Mouse (Mus musculus): ENCODE measurements at regions not wholly inside any gene's neighbourhood (a gene's known extent, or its start where the extent isn't known, plus 50 kb on each side); places are given as distances from the start of the nearest gene placed in this dataset.
A peak's percentile ranks its signal among the peaks of the same experiment; 100 is the strongest.

DNA sequence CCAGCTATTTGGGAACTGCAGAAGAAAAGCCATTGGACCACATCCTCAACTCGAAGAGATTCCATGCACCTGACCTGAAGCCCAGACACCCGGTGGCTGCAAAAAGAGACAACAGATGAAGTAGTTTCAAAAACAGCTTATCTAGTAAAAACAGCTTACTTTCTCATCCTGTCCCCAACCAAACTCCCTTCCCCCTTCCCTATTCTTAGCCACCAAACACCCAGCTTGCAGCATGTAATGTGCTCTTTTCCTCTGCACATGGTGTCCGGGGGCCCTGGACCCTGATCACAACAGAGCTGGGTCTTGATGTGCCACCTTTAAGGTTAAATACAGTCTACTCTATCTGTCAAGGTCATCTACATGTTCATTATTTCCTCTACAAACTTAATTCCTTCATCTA lies 199.7 kb upstream of the Zc3h12c start:
- no peak for TF ChIP-seq CTCF (IDR thresholded peaks at IDR 0.05; ENCODE audit: low read depth)
- no peak for ATAC-seq
- H3K9ac ChIP-seq (replicated peaks; ENCODE audit: low read length): no peak overlapping the region
- H3K27ac ChIP-seq: no peak overlapping the region
- no peak overlapping the region for H3K4me3 ChIP-seq (ENCODE audit: low read length)
- no peaks in the 10 kb centered on the region for H3K36me3 ChIP-seq (ENCODE audit: insufficient read depth, low read length)
- H3K9me3 ChIP-seq (ENCODE audit: low read length): no peaks in the 10 kb centered on the region
- no peak overlapping the region for H3K4me2 ChIP-seq (ENCODE audit: low read depth, low read length)
- 90% methylated on average over 3 of the region's 3 CpGs for WGBS
- H3K4me1 ChIP-seq (ENCODE audit: insufficient read depth, low read length): no peaks in the 10 kb centered on the region
- H3K27me3 ChIP-seq (ENCODE audit: insufficient read depth, low read length): no peaks in the 10 kb centered on the region
- no peak for DNase-seq (ENCODE audit: low spot score)

DNA sequence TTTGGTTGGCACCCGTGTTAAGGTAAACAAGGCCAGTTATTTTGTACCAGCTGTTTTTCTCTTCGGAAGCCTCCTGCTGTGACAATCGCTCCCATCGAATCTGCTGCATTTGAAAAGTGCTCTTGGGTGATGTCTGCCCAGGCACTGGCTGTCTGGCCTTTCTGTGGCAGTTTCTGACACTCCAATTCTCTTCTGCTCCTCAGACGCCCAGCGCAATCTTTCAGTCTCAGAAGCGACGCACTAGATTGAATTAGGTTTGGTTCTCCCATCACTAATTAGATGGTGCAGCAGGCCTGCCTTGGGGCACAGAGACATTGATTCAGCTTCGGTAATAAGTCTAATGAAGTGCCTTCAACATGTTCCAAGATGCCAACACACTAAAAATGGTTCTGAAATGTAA lies 197.7 kb upstream of the Zc3h12c start:
- no peak for TF ChIP-seq CTCF (IDR thresholded peaks at IDR 0.05; ENCODE audit: low read depth)
- H3K4me3 ChIP-seq (ENCODE audit: low read length): no peak overlapping the region
- H3K9ac ChIP-seq (replicated peaks; ENCODE audit: low read length): no peak overlapping the region
- no peaks in the 10 kb centered on the region for H3K9me3 ChIP-seq (ENCODE audit: low read length)
- H3K4me1 ChIP-seq (ENCODE audit: insufficient read depth, low read length): no peaks in the 10 kb centered on the region
- 36% methylated on average over 9 of the region's 9 CpGs for WGBS
- H3K4me2 ChIP-seq (ENCODE audit: low read depth, low read length): no peak overlapping the region
- no peak overlapping the region for H3K27ac ChIP-seq
- DNase-seq (ENCODE audit: low spot score) (peak; percentile 44), ATAC-seq (no peak)
- no peaks in the 10 kb centered on the region for H3K36me3 ChIP-seq (ENCODE audit: insufficient read depth, low read length)
- no peaks in the 10 kb centered on the region for H3K27me3 ChIP-seq (ENCODE audit: insufficient read depth, low read length)

GRCm38 (mm10) chr9:52361599-52361998 lies 193.2 kb upstream of the Zc3h12c start:
- TF ChIP-seq CTCF (IDR thresholded peaks at IDR 0.05; ENCODE audit: low read depth): peak; percentile 23; the same call in 1 of the 2 replicates
- no peak for ATAC-seq
- 90% methylated on average over 2 of the region's 2 CpGs for WGBS

DNA sequence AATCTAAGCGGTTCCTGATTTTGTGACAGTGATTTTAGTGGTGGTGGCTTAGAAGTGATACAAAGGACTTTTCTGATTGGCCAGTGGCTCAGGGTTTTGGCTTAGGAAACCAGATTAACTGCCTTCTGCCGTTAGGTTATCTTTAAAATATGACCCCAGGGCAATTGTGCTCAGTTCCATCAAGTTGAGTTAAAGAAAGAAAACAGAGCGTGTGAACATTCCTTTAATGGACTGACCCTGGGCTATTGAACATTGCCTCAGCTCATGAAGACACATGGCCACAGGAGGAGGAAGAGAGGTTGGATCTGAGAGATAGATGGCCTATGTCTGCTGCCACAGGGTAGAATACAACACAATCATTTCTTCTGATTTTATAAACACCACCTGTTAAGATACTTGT lies 191.0 kb upstream of the Zc3h12c start:
- ATAC-seq: no peak
- WGBS: 69% methylated on average over 3 of the region's 3 CpGs
- Histone ChIP-seq H3K4me2 (ENCODE audit: low read depth, low read length) (no peak overlapping the region), H3K4me1 (ENCODE audit: insufficient read depth, low read length) (no peaks in the 10 kb centered on the region), H3K27ac (no peak overlapping the region), H3K36me3 (ENCODE audit: insufficient read depth, low read length) (no peaks in the 10 kb centered on the region), H3K9me3 (ENCODE audit: low read length) (no peaks in the 10 kb centered on the region), H3K27me3 (ENCODE audit: insufficient read depth, low read length) (no peaks in the 10 kb centered on the region), H3K4me3 (ENCODE audit: low read length) (no peak overlapping the region), H3K9ac (replicated peaks; ENCODE audit: low read length) (no peak overlapping the region)
- no peak for DNase-seq (ENCODE audit: low spot score)
- no peak for TF ChIP-seq CTCF (IDR thresholded peaks at IDR 0.05; ENCODE audit: low read depth)

More at GRCm38 (mm10) chr9:52361599-52361998, 193.2 kb upstream of the Zc3h12c start:
- no peak overlapping the region for H3K4me3 ChIP-seq (ENCODE audit: low read length)
- no peaks in the 10 kb centered on the region for H3K27me3 ChIP-seq (ENCODE audit: insufficient read depth, low read length)
- no peaks in the 10 kb centered on the region for H3K9me3 ChIP-seq (ENCODE audit: low read length)
- H3K36me3 ChIP-seq (ENCODE audit: insufficient read depth, low read length): no peaks in the 10 kb centered on the region
- H3K9ac ChIP-seq (replicated peaks; ENCODE audit: low read length): no peak overlapping the region
- no peaks in the 10 kb centered on the region for H3K4me1 ChIP-seq (ENCODE audit: insufficient read depth, low read length)
- no peak overlapping the region for H3K4me2 ChIP-seq (ENCODE audit: low read depth, low read length)
- DNase-seq (ENCODE audit: low spot score): no peak
- H3K27ac ChIP-seq: no peak overlapping the region

GRCm38 (mm10) chr9:52356549-52356948 lies 188.2 kb upstream of the Zc3h12c start:
- TF ChIP-seq CTCF (IDR thresholded peaks at IDR 0.05; ENCODE audit: low read depth): no peak
- H3K36me3 ChIP-seq (ENCODE audit: insufficient read depth, low read length): no peaks in the 10 kb centered on the region
- no peak overlapping the region for H3K9ac ChIP-seq (replicated peaks; ENCODE audit: low read length)
- WGBS: 82% methylated on average over 3 of the region's 3 CpGs
- ATAC-seq (no peak), DNase-seq (ENCODE audit: low spot score) (no peak)
- H3K27me3 ChIP-seq (ENCODE audit: insufficient read depth, low read length): no peaks in the 10 kb centered on the region
- H3K4me2 ChIP-seq (ENCODE audit: low read depth, low read length): no peak overlapping the region
- H3K4me1 ChIP-seq (ENCODE audit: insufficient read depth, low read length): no peaks in the 10 kb centered on the region
- H3K4me3 ChIP-seq (ENCODE audit: low read length): no peak overlapping the region
- H3K9me3 ChIP-seq (ENCODE audit: low read length): no peaks in the 10 kb centered on the region
- no peak overlapping the region for H3K27ac ChIP-seq

GRCm38 (mm10) chr9:52355187-52355982 lies 187.0 kb upstream of the Zc3h12c start:
- DNase-seq (ENCODE audit: low spot score) (no peak), ATAC-seq (no peak)
- Histone ChIP-seq H3K27me3 (ENCODE audit: insufficient read depth, low read length) (no peaks in the 10 kb centered on the region), H3K27ac (no peak overlapping the region), H3K36me3 (ENCODE audit: insufficient read depth, low read length) (no peaks in the 10 kb centered on the region), H3K4me2 (ENCODE audit: low read depth, low read length) (no peak overlapping the region), H3K4me3 (ENCODE audit: low read length) (no peak overlapping the region), H3K4me1 (ENCODE audit: insufficient read depth, low read length) (no peaks in the 10 kb centered on the region), H3K9me3 (ENCODE audit: low read length) (no peaks in the 10 kb centered on the region), H3K9ac (replicated peaks; ENCODE audit: low read length) (no peak overlapping the region)
- TF ChIP-seq CTCF (IDR thresholded peaks at IDR 0.05; ENCODE audit: low read depth): no peak
- WGBS: 81% methylated on average over 10 of the region's 10 CpGs
